Mouse (Mus musculus) liver, embryonic 12.5 days (tissue): Measurements from ENCODE around the gene Fgf18. TPM values are rescaled to one million over a fixed set of nuclear protein-coding genes. Genes with fewer than 3 reads are reported as not detected.

Source experiments
- ATAC-seq: fragments of 200-750 bp; cut with Nextera tagmentation; 2 replicates; pipeline ENCODE4 v1.8.0; 2017; ENCODE audit warnings: moderate number of reproducible peaks, mild to moderate bottlenecking, moderate library complexity
- H3K27ac ChIP-seq: fragments of 300-500 bp; sonication (generic); 2 replicates; pipeline ENCODE4 v1.5.1; 2016; ENCODE audit warnings: mild to moderate bottlenecking
- H3K27me3 ChIP-seq: fragments of 300-500 bp; sonication (generic); replicated peaks from 2 replicates; pipeline ENCODE4 v1.6.1; 2016; ENCODE audit warnings: mild to moderate bottlenecking, moderate library complexity
- H3K36me3 ChIP-seq: fragments of 300-500 bp; sonication (generic); 2 replicates; pipeline ENCODE4 v1.6.1; 2016; ENCODE audit warnings: mild to moderate bottlenecking, moderate library complexity
- H3K4me1 ChIP-seq: fragments of 300-500 bp; sonication (generic); 2 replicates; pipeline ENCODE4 v1.6.1; 2016
- H3K4me2 ChIP-seq: fragments of 300-500 bp; sonication (generic); 2 replicates; pipeline ENCODE4 v1.6.1; 2016; ENCODE audit warnings: mild to moderate bottlenecking, moderate library complexity
- H3K4me3 ChIP-seq: fragments of 300-500 bp; sonication (generic); 2 replicates; pipeline ENCODE4 v1.5.1; 2016; ENCODE audit warnings: mild to moderate bottlenecking, moderate library complexity
- H3K9ac ChIP-seq: fragments of 300-500 bp; sonication (generic); 2 replicates; pipeline ENCODE4 v1.6.1; 2016; ENCODE audit warnings: mild to moderate bottlenecking, moderate library complexity
- H3K9me3 ChIP-seq: fragments of 300-500 bp; sonication (generic); replicated peaks from 2 replicates; pipeline ENCODE4 v1.6.1; 2016; ENCODE audit warnings: mild to moderate bottlenecking, moderate library complexity
- WGBS: fragments of 180-500 bp; shearing (Covaris S2); methylation state at CpG from one replicate; pipeline ENCODE4 v1.1.7; 2016; ENCODE audit not compliant: insufficient replicate concordance; 5-methylcytosine and 5-hydroxymethylcytosine counted together
- polyA plus RNA-seq: library from polyadenylated mRNA; unstranded; fragments of >200 nt; fragmentation: Nextera tagmentation; extraction: Ambion mirVana; gene quantifications from 2 replicates; pipeline ENCODE4 v1.2.1, GENCODE M21; 2016

Gene Fgf18
- polyA plus RNA-seq: 0.44 and 0.60 TPM in 2 replicates

DNA sequence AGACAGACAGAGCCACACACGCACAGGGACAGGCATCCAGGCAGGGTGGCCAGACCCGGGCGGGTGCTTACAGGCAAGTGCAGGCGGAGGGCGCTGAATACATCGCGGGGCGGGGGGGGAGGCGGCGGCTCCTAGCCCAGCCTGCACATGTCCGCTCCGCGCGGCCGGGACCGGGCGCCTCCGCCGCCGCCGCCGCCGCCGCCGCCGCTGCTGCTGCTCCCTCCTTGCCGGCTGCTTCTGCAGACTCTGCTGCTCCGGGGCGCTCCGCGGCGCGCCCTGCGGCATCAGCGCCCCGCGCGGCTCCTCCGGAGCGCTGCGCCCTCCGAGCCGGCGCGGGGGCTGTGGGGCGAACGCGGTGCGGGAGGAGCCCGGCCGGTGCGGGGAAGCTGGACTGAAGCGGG is at the start of gene Fgf18:
Gene Fgf18 (minus strand): TSS at position 230 of the 401 bp plus-strand sequence.
- no peak for ATAC-seq
- no peaks in the 10 kb centered on the region for H3K9me3 ChIP-seq
- H3K27me3 ChIP-seq: peaks cover 73% of the 10 kb centered on the region
- H3K36me3 ChIP-seq: peaks cover 30% of the 10 kb centered on the region
- H3K27ac ChIP-seq: no peak within 1 kb of the TSS
- under 1% methylated on average over 33 of the region's 53 CpGs for WGBS
- peak within 1 kb of the TSS; percentile 54 for H3K4me3 ChIP-seq
- no peak within 1 kb of the TSS for H3K9ac ChIP-seq
- H3K4me1 ChIP-seq: peaks cover 18% of the 10 kb centered on the region
- H3K4me2 ChIP-seq: peak within 1 kb of the TSS; percentile 75

DNA sequence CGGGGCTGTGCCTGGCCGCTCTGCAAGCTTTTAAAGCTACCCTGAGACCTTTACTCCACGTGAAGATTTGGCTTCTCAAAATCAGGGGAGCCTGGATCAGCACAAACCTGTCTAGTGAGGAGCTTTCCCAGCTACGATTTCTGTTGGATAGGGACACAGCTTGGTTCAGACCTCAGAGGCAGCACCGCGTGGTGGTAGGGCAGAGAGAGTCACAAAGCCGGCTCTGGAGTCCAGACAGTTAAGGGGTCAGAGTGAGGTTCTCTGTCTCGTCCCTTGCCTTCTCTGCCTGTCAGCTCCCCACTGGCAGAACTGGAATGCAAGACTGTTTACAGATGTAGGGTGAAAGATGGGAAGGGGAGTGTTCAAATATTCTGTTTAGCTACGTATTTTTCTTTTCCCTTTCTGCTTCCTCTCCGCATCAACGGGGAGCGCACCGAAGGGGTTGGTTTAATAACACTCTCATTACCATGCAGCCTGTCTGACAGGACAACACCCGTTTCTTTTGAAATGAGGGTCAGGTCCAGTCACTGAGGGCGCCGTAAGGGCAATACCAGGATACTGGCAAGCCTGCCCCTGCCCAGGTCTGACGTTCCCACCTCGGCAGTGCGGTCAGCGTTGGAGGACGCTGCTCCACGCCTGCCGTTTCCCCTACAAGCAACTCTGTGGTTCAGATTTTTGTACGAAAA is 49.4 kb upstream of the Fgf18 start:
- no peak overlapping the region for H3K9ac ChIP-seq
- H3K4me1 ChIP-seq: peaks cover 15% of the 10 kb centered on the region
- H3K27ac ChIP-seq: no peak overlapping the region
- 10% methylated on average over 24 of the region's 24 CpGs for WGBS
- H3K9me3 ChIP-seq: no peaks in the 10 kb centered on the region
- no peak overlapping the region for H3K4me2 ChIP-seq
- H3K27me3 ChIP-seq: peaks cover 93% of the 10 kb centered on the region
- ATAC-seq: no peak
- H3K36me3 ChIP-seq: no peaks in the 10 kb centered on the region
- no peak overlapping the region for H3K4me3 ChIP-seq

DNA sequence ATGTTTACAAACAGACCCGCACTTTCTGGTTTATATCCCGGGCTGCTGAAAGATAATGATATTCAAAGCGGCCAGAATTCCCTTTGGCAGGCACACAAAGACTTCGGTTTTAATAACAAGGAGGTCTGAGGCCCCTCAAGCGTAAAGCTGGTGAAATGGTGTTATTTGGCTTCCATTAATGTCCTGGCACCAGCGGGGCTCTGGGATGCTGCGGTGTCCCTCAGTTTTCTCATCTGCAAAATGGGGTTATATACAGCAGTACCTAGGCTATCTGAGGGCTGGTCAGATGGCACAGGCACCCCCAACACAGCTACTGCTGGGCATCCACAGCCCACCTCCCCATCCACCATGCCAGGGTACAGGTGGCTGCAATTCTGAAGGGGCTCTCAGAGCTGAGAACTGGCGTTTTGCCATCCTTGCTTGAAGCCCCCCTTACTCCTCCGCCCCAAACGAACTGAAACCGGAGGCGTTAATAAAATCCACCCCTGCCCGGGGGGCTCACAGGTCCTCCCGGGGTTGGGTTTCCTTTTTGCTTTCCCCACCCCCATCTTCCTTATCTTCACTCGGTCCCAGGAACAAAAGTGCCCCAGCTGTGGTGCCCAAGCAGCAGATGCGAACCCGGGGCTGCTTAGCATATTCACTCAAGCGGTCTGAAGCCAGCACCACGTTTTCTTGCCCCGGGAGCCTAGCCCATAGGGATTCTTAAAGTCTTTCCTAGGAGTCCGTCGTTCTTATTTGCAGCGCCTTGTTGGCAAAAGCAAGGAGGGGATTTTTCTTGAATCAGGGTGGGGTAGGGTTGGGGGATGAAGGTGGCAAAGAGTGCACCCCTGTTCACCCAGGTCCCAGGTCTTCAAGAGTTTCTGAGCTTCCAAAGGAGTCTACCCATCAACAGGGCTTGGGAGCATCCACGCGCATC is 48.6 kb upstream of the Fgf18 start:
- Histone ChIP-seq H3K4me2 (no peak overlapping the region), H3K4me3 (no peak overlapping the region), H3K9me3 (no peaks in the 10 kb centered on the region), H3K4me1 (peaks cover 9% of the 10 kb centered on the region), H3K27ac (no peak overlapping the region), H3K36me3 (no peaks in the 10 kb centered on the region), H3K27me3 (peaks cover 93% of the 10 kb centered on the region), H3K9ac (no peak overlapping the region)
- WGBS: 7% methylated on average over 25 of the region's 25 CpGs
- no peak for ATAC-seq

DNA sequence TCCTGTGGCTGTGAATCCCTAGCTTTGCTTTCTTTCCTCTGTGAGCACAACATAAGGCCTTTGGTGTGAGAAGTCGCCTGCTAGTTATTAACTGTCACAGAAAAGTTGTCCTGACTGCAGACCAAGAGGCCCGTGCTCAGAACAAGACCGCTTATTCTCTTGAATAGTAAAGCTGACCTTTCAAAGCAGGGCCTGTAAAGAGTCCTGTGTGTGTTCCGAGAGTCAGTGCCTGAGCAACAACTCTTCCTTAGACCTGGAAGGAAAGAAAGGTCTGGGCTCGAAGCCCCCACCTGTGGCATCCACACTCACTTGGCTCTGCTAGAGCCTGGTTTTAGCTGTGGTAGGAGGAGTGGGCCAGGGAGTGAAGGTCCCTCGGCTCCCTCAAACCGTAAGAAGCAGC is 47.9 kb upstream of the Fgf18 start:
- Histone ChIP-seq H3K36me3 (no peaks in the 10 kb centered on the region), H3K4me1 (0 out of 2 replicates have a peak, but pooled peaks cover 1% of the 10 kb centered on the region), H3K27me3 (peaks cover 93% of the 10 kb centered on the region), H3K27ac (no peak overlapping the region), H3K4me2 (no peak overlapping the region), H3K4me3 (no peak overlapping the region), H3K9me3 (no peaks in the 10 kb centered on the region), H3K9ac (no peak overlapping the region)
- ATAC-seq: no peak
- 26% methylated on average over 7 of the region's 7 CpGs for WGBS

DNA sequence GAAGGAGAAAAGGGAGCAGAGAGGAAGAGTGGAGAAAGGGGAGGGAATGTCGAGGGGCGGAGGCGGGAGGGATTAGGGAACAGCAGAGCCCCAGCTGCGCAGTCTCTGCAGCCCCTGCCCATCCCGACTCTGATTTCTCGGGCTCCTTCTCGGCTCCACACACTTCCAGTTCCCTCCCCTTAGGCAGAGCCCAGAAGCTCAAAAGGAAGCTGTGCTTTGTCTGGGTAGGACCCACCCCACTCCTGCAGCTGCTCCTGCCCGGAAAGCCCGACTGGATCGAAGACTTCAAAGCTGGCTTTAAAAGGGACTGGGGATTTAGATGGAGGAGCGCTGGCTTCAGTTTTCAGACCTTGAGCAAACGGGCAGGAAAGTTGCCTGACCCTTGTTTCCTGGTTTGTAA is 46.5 kb upstream of the Fgf18 start:
- H3K4me1 ChIP-seq: no peaks in the 10 kb centered on the region
- no peak for ATAC-seq
- no peaks in the 10 kb centered on the region for H3K36me3 ChIP-seq
- no peak overlapping the region for H3K9ac ChIP-seq
- H3K27me3 ChIP-seq: peaks cover 80% of the 10 kb centered on the region
- no peaks in the 10 kb centered on the region for H3K9me3 ChIP-seq
- H3K4me3 ChIP-seq: no peak overlapping the region
- H3K27ac ChIP-seq: no peak overlapping the region
- WGBS: 7% methylated on average over 12 of the region's 12 CpGs
- H3K4me2 ChIP-seq: no peak overlapping the region

DNA sequence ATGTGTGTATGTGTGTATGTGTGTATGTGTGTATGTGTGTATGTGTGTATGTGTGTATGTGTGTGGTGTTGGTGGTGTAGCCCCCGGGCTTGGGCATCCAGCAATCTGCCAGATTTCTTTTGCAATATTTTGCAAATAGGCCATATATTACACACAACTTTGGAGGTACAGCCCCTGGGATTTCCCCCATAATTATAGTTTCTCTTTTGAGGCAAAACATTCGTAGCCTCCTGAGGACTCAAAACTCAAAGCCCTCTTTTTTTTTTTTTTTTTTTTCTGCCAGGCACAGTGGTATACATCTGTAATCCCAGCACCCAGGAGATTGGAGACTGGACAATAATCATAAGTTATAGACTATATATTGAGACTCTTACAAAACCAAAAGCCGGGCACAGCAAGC is 34.6 kb upstream of the Fgf18 start:
- H3K27me3 ChIP-seq: peaks cover 47% of the 10 kb centered on the region
- 54% methylated on average over 3 of the region's 3 CpGs for WGBS
- no peaks in the 10 kb centered on the region for H3K4me1 ChIP-seq

DNA sequence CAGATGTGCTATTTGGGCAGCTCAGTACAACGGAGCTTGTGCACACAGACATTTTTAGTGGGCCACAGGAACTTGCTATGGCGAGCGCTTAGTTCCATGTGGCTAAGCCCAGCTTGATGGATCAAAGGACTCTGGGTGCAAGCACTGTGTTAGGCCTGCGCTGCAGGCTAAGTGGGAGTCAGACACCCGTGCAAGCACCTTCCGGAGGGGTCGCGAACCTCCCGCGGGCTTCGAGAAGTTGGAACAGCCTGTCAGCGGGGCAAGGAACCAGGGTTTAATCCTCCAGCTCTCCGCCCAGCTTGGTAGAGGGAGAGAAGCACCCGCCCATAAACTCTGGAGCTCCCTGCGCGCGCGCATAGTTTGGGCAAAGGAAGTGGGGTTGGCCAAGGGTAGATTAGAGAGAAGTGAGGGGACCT is 33.5 kb upstream of the Fgf18 start:
- no peak for ATAC-seq
- no peak overlapping the region for H3K27ac ChIP-seq
- WGBS: 6% methylated on average over 18 of the region's 18 CpGs
- H3K4me2 ChIP-seq: peak overlapping the region; percentile 42
- H3K4me3 ChIP-seq: no peak overlapping the region
- no peaks in the 10 kb centered on the region for H3K36me3 ChIP-seq
- no peak overlapping the region for H3K9ac ChIP-seq
- H3K4me1 ChIP-seq: no peaks in the 10 kb centered on the region
- H3K27me3 ChIP-seq: peaks cover 58% of the 10 kb centered on the region
- H3K9me3 ChIP-seq: no peaks in the 10 kb centered on the region

More for the DNA sequence above, 34.6 kb upstream of the Fgf18 start:
- Histone ChIP-seq H3K4me3 (no peak overlapping the region), H3K9ac (no peak overlapping the region), H3K4me2 (no peak overlapping the region), H3K27ac (no peak overlapping the region), H3K36me3 (no peaks in the 10 kb centered on the region), H3K9me3 (no peaks in the 10 kb centered on the region)
- ATAC-seq: no peak

DNA sequence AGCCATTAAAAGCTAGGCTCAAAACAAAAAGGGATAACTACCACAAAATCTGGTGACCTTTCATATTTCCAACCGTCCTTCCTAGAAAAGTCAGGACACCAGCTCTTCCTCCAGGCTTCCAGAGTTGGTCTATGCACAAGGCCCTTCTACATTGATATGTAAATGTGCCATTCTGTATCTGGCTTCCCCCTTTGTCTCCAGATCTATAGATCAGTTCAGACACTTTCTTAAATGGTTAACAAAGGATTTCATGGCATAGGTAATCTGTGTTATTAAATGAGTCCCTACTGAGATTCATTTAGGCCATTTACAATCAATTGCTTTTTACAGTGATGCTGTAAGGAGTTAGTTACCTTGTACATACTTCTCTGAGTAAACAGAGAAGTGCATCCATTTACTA is 32.6 kb upstream of the Fgf18 start:
- Histone ChIP-seq H3K9ac (no peak overlapping the region), H3K4me1 (no peaks in the 10 kb centered on the region), H3K4me2 (no peak overlapping the region), H3K27me3 (peaks cover 66% of the 10 kb centered on the region), H3K27ac (no peak overlapping the region), H3K36me3 (no peaks in the 10 kb centered on the region), H3K4me3 (no peak overlapping the region), H3K9me3 (no peaks in the 10 kb centered on the region)
- ATAC-seq: no peak
- 49% methylated on average over 1 of the region's 1 CpGs for WGBS

DNA sequence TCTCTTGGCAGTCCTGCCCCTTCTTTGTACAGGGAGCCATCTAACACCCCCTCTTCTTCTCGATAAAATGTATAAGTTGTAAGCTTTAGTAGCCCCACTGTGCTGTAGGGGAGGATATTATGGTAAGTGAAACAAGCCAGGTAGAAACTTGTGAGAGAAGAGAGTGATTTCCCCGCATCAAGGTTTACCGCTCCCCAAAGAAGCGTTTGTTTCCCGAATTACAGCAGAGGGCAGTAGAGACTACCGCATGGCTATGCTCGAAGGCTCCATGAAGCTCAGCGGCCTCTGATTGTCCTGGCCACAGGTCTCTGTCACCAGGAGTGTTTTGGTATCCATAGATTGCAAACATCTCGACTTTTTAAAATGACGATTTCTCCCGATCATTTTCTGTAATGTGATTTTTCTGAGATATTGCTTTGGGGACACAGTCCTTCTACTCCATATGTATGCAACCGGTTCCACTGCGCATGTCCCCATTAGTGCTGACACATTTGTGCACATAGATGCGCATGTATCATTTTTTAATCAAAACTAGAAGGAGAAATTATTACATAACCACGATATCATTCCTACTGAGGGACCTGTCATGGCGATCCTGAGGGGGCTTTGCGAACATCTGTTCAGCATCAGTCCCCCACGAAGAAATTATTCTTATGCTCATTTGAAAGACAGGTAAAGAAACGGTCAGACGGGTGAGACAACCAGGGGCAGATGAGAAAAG is 29.5 kb upstream of the Fgf18 start:
- Histone ChIP-seq H3K4me1 (no peaks in the 10 kb centered on the region), H3K36me3 (no peaks in the 10 kb centered on the region), H3K4me3 (no peak overlapping the region), H3K27ac (no peak overlapping the region), H3K9ac (no peak overlapping the region), H3K9me3 (no peaks in the 10 kb centered on the region), H3K4me2 (no peak overlapping the region), H3K27me3 (peaks cover 74% of the 10 kb centered on the region)
- 29% methylated on average over 20 of the region's 20 CpGs for WGBS
- no peak for ATAC-seq

DNA sequence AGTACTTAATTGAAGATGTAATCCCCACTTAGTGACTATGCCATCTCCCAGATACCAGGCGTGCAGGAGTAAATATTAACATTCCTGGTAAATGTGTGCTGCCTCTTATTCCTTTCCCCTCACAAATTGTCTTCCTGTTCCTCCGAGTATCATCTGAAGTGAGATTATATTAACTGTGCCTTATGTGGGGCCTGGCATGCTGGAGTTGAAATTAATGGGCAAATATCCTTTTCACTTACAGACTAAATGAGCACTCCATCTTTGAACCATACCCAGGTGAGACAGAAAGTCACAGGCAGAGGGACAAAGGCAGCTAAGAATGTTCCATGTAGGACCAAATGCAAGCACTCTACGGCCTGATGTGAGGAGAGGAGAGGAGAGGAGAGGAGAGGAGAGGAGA is 28.6 kb upstream of the Fgf18 start:
- Histone ChIP-seq H3K4me2 (no peak overlapping the region), H3K9me3 (no peaks in the 10 kb centered on the region), H3K27ac (no peak overlapping the region), H3K36me3 (no peaks in the 10 kb centered on the region), H3K4me1 (no peaks in the 10 kb centered on the region), H3K27me3 (peaks cover 72% of the 10 kb centered on the region), H3K9ac (no peak overlapping the region), H3K4me3 (no peak overlapping the region)
- WGBS: 38% methylated on average over 2 of the region's 3 CpGs
- ATAC-seq: no peak

DNA sequence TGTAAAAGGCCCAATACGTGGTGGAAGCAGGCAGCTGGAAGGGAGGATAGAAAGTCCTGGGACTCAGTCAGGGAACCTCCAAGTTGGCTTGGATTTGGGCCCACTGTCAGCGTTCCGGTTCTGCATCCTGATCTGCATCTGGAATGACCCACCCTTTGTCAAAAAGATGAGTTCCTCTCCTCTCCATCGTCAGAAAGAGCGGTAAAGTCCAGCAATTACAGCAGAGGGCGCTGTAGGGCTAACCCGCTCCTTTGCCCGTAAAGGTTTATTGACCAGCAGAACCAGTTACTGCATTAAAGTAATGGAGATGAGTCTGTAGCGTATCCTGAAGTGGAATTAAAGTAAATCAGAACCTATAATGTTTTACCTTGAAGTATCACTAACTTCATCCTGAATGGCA is 23.3 kb upstream of the Fgf18 start:
- 12% methylated on average over 9 of the region's 9 CpGs for WGBS
- H3K4me3 ChIP-seq: no peak overlapping the region
- ATAC-seq: no peak
- H3K36me3 ChIP-seq: no peaks in the 10 kb centered on the region
- no peaks in the 10 kb centered on the region for H3K4me1 ChIP-seq
- H3K27ac ChIP-seq: no peak overlapping the region
- H3K27me3 ChIP-seq: peaks cover 54% of the 10 kb centered on the region
- H3K9me3 ChIP-seq: no peaks in the 10 kb centered on the region
- no peak overlapping the region for H3K9ac ChIP-seq
- H3K4me2 ChIP-seq: no peak overlapping the region
